Mouse (Mus musculus) layer of hippocampus, adult 9-10 months (tissue): ENCODE measurements at regions not wholly inside any gene's neighbourhood (a gene's known extent, or its start where the extent isn't known, plus 50 kb on each side); places are given as distances from the start of the nearest gene placed in this dataset.
A peak's percentile ranks its signal among the peaks of the same experiment; 100 is the strongest.
"Not testable (repeated sequence)": the region's sequence is repeated elsewhere in the genome, so short reads cannot be mapped to it uniquely, and the experiment has no call there.

ENCODE experiments used
- DNase-seq: peaks from one replicate; pipeline ENCODE4 v3.0.0; 2022; ENCODE audit warnings: low spot score

- no peak for DNase-seq
Observed at GRCm38 (mm10) chr14:71642536-71642935, 849.1 kb downstream of the Gm9195 start.

- DNase-seq: no peak
Observed at GRCm38 (mm10) chr14:71639083-71639482, 852.6 kb downstream of the Gm9195 start.

- DNase-seq: no peak
Observed at GRCm38 (mm10) chr14:71635091-71635490, 856.5 kb downstream of the Gm9195 start.

- no peak for DNase-seq
Observed at GRCm38 (mm10) chr14:71609698-71610301, 881.8 kb downstream of the Gm9195 start.

- DNase-seq: no peak
Observed at GRCm38 (mm10) chr14:71603710-71604109, 887.9 kb downstream of the Gm9195 start.

- DNase-seq: no peak
Observed at GRCm38 (mm10) chr14:71597859-71598258, 893.8 kb downstream of the Gm9195 start.

GRCm38 (mm10) chr14:71588694-71589240 is 902.9 kb downstream of the Gm9195 start:
- DNase-seq: no peak

GRCm38 (mm10) chr14:71588006-71588405 is 903.6 kb downstream of the Gm9195 start:
- no peak for DNase-seq

GRCm38 (mm10) chr14:71564816-71565215 is 926.8 kb downstream of the Gm9195 start:
- no peak for DNase-seq

- DNase-seq: peak; percentile 18
Observed at GRCm38 (mm10) chr14:71561906-71562305, 929.7 kb downstream of the Gm9195 start.

GRCm38 (mm10) chr14:71554324-71554723 is 937.3 kb downstream of the Gm9195 start:
- not testable (repeated sequence) for DNase-seq

GRCm38 (mm10) chr14:71543580-71543979 is 943.9 kb upstream of the Fam160b2 start:
- DNase-seq: no peak

- no peak for DNase-seq
Observed at GRCm38 (mm10) chr14:71532074-71532659, 932.5 kb upstream of the Fam160b2 start.

GRCm38 (mm10) chr14:71531298-71531697 is 931.7 kb upstream of the Fam160b2 start:
- DNase-seq: no peak

- peak; percentile 9 for DNase-seq
Observed at GRCm38 (mm10) chr14:71530421-71530820, 930.8 kb upstream of the Fam160b2 start.

GRCm38 (mm10) chr14:71518541-71518940 is 918.9 kb upstream of the Fam160b2 start:
- DNase-seq: no peak

GRCm38 (mm10) chr14:71500851-71501250 is 901.2 kb upstream of the Fam160b2 start:
- no peak for DNase-seq

- DNase-seq: no peak
Observed at GRCm38 (mm10) chr14:71491201-71491600, 891.6 kb upstream of the Fam160b2 start.

GRCm38 (mm10) chr14:71486176-71486970 is 886.7 kb upstream of the Fam160b2 start:
- no peak for DNase-seq

- DNase-seq: no peak
Observed at GRCm38 (mm10) chr14:71475656-71476055, 876.0 kb upstream of the Fam160b2 start.

- DNase-seq: no peak
Observed at GRCm38 (mm10) chr14:71473907-71474306, 874.3 kb upstream of the Fam160b2 start.

- no peak for DNase-seq
Observed at GRCm38 (mm10) chr14:71432364-71432763, 832.7 kb upstream of the Fam160b2 start.
